Mouse (Mus musculus): ENCODE data around the gene Kcnma1.

The Kcnma1 gene

GRCm38 (mm10) chr14:23531735-23532525 lies 482.4 kb downstream of the Kcnma1 start:
- DNase-seq (ENCODE audit: low read depth, low spot score): no peak

GRCm38 (mm10) chr14:23529720-23530119 lies 484.6 kb downstream of the Kcnma1 start:
- DNase-seq (ENCODE audit: low read depth, low spot score): peak; percentile 45

- no peak for DNase-seq (ENCODE audit: low read depth, low spot score)
These were observed 485.1 kb downstream of the Kcnma1 start for GRCm38 (mm10) chr14:23529229-23529628.

GRCm38 (mm10) chr14:23525910-23526309 lies 488.4 kb downstream of the Kcnma1 start:
- DNase-seq (ENCODE audit: low read depth, low spot score): no peak

GRCm38 (mm10) chr14:23523825-23524491 lies 490.3 kb downstream of the Kcnma1 start:
- DNase-seq (ENCODE audit: low read depth, low spot score): no peak

- DNase-seq (ENCODE audit: low read depth, low spot score): no peak
These were observed 491.6 kb downstream of the Kcnma1 start for GRCm38 (mm10) chr14:23522606-23523159.

GRCm38 (mm10) chr14:23521080-23521684 lies 493.1 kb downstream of the Kcnma1 start:
- DNase-seq (ENCODE audit: low read depth, low spot score): no peak

- no peak for DNase-seq (ENCODE audit: low read depth, low spot score)
These were observed 496.9 kb downstream of the Kcnma1 start for GRCm38 (mm10) chr14:23517374-23517773.

GRCm38 (mm10) chr14:23509792-23510191 lies 504.5 kb downstream of the Kcnma1 start:
- DNase-seq (ENCODE audit: low read depth, low spot score): no peak

- no peak for DNase-seq (ENCODE audit: low read depth, low spot score)
These were observed 512.0 kb downstream of the Kcnma1 start for GRCm38 (mm10) chr14:23502236-23502790.

- DNase-seq (ENCODE audit: low read depth, low spot score): no peak
These were observed 517.5 kb downstream of the Kcnma1 start for GRCm38 (mm10) chr14:23496801-23497200.

GRCm38 (mm10) chr14:23496236-23496740 lies 518.0 kb downstream of the Kcnma1 start:
- no peak for DNase-seq (ENCODE audit: low read depth, low spot score)

- no peak for DNase-seq (ENCODE audit: low read depth, low spot score)
These were observed 519.8 kb downstream of the Kcnma1 start for GRCm38 (mm10) chr14:23494496-23494800.

- no peak for DNase-seq (ENCODE audit: low read depth, low spot score)
These were observed 520.4 kb downstream of the Kcnma1 start for GRCm38 (mm10) chr14:23493750-23494495.

GRCm38 (mm10) chr14:23492581-23493360 lies 521.5 kb downstream of the Kcnma1 start:
- no peak for DNase-seq (ENCODE audit: low read depth, low spot score)

- no peak for DNase-seq (ENCODE audit: low read depth, low spot score)
These were observed 522.9 kb downstream of the Kcnma1 start for GRCm38 (mm10) chr14:23491359-23491758.

GRCm38 (mm10) chr14:23486687-23487086 lies 527.6 kb downstream of the Kcnma1 start:
- no peak for DNase-seq (ENCODE audit: low read depth, low spot score)

- no peak for DNase-seq (ENCODE audit: low read depth, low spot score)
These were observed 528.3 kb downstream of the Kcnma1 start for GRCm38 (mm10) chr14:23485802-23486500.

GRCm38 (mm10) chr14:23475129-23475528 lies 539.2 kb downstream of the Kcnma1 start:
- DNase-seq (ENCODE audit: low read depth, low spot score): no peak

- DNase-seq (ENCODE audit: low read depth, low spot score): no peak
These were observed 544.2 kb downstream of the Kcnma1 start for GRCm38 (mm10) chr14:23470071-23470470.
